Mouse (Mus musculus) liver, embryonic 14.5 days (tissue): ENCODE data around the gene Mlh3. TPM values are rescaled to one million over a fixed set of nuclear protein-coding genes. Genes with fewer than 3 reads are reported as not detected.

Experiments
- ATAC-seq: fragments of 200-750 bp; cut with Nextera tagmentation; 2 replicates; pipeline ENCODE4 v1.8.0; 2017; ENCODE audit warnings: moderate number of reproducible peaks, mild to moderate bottlenecking, moderate library complexity; ENCODE audit not compliant: insufficient read depth
- DNase-seq, 3 experiments: peaks; one replicate each; pipeline ENCODE4 v3.0.0-alpha.2; 2012 to 2013; ENCODE audit warnings: low read depth in 3 of 3, low spot score in 3 of 3
- H3K27ac ChIP-seq: fragments of 300-500 bp; sonication (generic); 2 replicates; pipeline ENCODE4 v1.5.1; 2014; ENCODE audit warnings: moderate library complexity, mild to moderate bottlenecking, control low read depth, inconsistent platforms
- H3K27me3 ChIP-seq: fragments of 300-500 bp; sonication (generic); 2 replicates; pipeline ENCODE4 v1.6.1; 2014; ENCODE audit warnings: mild to moderate bottlenecking, low read length, moderate library complexity; ENCODE audit not compliant: control insufficient read depth, insufficient read depth
- H3K36me3 ChIP-seq: fragments of 300-500 bp; sonication (generic); replicated peaks from 2 replicates; pipeline ENCODE4 v1.6.1; 2014; ENCODE audit warnings: low read depth; ENCODE audit not compliant: control insufficient read depth, insufficient read depth
- H3K4me1 ChIP-seq, 2 experiments: fragments of 200-500 bp in 1 of 2; fragments of 300-500 bp in 1 of 2; sonication (generic) in 1 of 2; replicated peaks; 2 replicates each; pipeline ENCODE4 v1.6.1; 2012 to 2014; ENCODE audit warnings: antibody characterized with exemption in 1 of 2, inconsistent platforms in 1 of 2, low read length in 1 of 2; ENCODE audit not compliant: control insufficient read depth in 2 of 2, insufficient read depth in 2 of 2
- H3K4me2 ChIP-seq: fragments of 300-500 bp; sonication (generic); 2 replicates; pipeline ENCODE4 v1.6.1; 2014; ENCODE audit warnings: low read depth, mild to moderate bottlenecking, control low read depth, moderate library complexity
- H3K4me3 ChIP-seq, 2 experiments: fragments of 200-500 bp in 1 of 2; fragments of 300-500 bp in 1 of 2; sonication (generic) in 1 of 2; 2 replicates each; pipeline ENCODE4 v1.5.1; 2012 to 2014; ENCODE audit warnings: low read depth in 2 of 2, low read length in 2 of 2, mild to moderate bottlenecking in 2 of 2, control low read depth in 1 of 2, inconsistent platforms in 1 of 2, moderate library complexity in 1 of 2; ENCODE audit not compliant: insufficient read depth in 1 of 2
- H3K9ac ChIP-seq: fragments of 300-500 bp; sonication (generic); replicated peaks from 2 replicates; pipeline ENCODE4 v1.6.1; 2014; ENCODE audit warnings: mild to moderate bottlenecking, control low read depth, moderate library complexity
- H3K9me3 ChIP-seq: fragments of 300-500 bp; sonication (generic); 2 replicates; pipeline ENCODE4 v1.6.1; 2016; ENCODE audit warnings: low read length, mixed read lengths; ENCODE audit not compliant: control insufficient read depth
- CTCF ChIP-seq: IDR thresholded peaks from 2 replicates; pipeline ENCODE4 v1.5.1; 2016; ENCODE audit warnings: antibody characterized with exemption, low read depth, control low read depth
- EP300 ChIP-seq: IDR thresholded peaks from 2 replicates; pipeline ENCODE4 v1.6.1; 2016; ENCODE audit warnings: antibody characterized with exemption, low read depth
- WGBS: fragments of 180-500 bp; shearing (Covaris S2); extraction: QIAGEN DNeasy Blood & Tissue Kit; methylation state at CpG from one replicate; pipeline ENCODE4 v1.1.7; 2014; ENCODE audit not compliant: insufficient replicate concordance; 5-methylcytosine and 5-hydroxymethylcytosine counted together
- polyA plus RNA-seq, 2 experiments: library from polyadenylated mRNA; depleted of rRNA in 1 of 2; stranded (reverse) in 1 of 2; unstranded in 1 of 2; fragments of >200 nt; fragmentation: Nextera tagmentation in 1 of 2; extraction: Ambion mirVana in 1 of 2; gene quantifications; 2 replicates each; pipeline versions ENCODE4 v1.2.1 to v1.2.3; 2012 to 2014

Gene Mlh3
- polyA plus RNA-seq, 2 experiments: 2.0 to 2.3 TPM

DNA sequence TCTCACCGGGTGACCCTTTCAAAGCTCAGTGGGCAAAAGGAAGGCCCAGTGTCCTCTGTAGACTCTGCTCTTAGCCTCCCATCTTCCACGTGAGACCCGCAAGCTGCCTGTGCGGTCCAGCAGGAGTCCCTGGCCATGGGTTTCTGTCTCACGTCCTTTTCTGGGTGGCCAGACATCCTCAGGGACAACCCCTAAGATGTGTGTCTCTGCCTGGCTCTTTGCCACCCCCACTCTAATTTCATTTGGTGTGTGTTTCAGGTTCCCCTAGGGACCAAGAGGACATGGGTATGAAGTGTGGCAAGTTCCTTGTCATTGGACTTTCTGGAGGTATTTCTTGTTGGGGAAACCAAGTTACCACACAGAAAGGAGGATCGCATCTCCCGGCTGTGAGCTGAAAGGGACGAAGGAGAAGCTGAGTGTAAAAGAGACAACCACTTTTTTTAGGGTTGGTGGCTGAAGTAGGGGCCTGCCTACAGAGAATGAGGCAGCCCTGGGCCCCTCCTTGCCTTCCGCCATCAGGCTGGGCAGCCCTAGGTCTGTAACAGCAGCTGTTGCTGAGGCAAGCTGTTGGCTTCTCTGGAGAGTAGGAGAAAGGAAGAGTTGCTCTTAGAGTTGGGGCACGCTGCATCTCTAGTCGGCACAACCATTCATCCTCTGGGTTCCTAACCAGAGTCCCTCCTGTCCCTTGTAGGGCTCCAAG is 76.3 kb downstream of the Mlh3 start:
- H3K9ac ChIP-seq: no peak overlapping the region
- 72% methylated on average over 11 of the region's 11 CpGs for WGBS
- no peak for TF ChIP-seq CTCF
- no peak for TF ChIP-seq EP300
- no peaks in the 10 kb centered on the region for H3K27me3 ChIP-seq
- DNase-seq: no peak
- no peak for ATAC-seq
- no peaks in the 10 kb centered on the region for H3K9me3 ChIP-seq
- H3K27ac ChIP-seq: no peak overlapping the region
- no peaks in the 10 kb centered on the region for H3K36me3 ChIP-seq
- H3K4me3 ChIP-seq: no peak overlapping the region
- H3K4me1 ChIP-seq: no peaks in the 10 kb centered on the region
- H3K4me2 ChIP-seq: no peak overlapping the region

DNA sequence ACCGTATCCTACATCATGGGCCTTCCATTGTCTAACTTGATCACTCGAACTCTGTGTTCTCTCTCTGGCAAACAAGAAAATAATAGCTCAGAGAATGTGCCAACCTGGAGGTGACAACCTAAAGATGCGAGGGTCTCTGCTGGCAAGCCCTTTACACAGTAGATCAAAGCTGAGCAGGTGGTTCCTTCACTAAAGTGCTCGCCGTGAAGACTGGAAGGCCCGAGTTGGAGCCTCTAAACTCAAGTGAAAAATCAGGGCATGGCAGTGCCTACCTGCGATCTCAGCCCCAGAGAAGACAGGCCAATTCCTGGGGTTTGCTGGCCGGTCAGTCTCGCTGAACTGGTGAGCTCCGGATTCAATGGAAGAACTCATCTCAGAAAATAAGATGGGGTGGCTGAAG is 77.3 kb downstream of the Mlh3 start:
- WGBS: 63% methylated on average over 10 of the region's 10 CpGs
- Histone ChIP-seq H3K9me3 (no peaks in the 10 kb centered on the region), H3K4me1 (no peaks in the 10 kb centered on the region), H3K36me3 (no peaks in the 10 kb centered on the region), H3K4me2 (no peak overlapping the region), H3K9ac (no peak overlapping the region), H3K27me3 (no peaks in the 10 kb centered on the region), H3K4me3 (no peak overlapping the region), H3K27ac (no peak overlapping the region)
- ATAC-seq: no peak
- TF ChIP-seq EP300: no peak
- TF ChIP-seq CTCF: no peak
- no peak for DNase-seq

DNA sequence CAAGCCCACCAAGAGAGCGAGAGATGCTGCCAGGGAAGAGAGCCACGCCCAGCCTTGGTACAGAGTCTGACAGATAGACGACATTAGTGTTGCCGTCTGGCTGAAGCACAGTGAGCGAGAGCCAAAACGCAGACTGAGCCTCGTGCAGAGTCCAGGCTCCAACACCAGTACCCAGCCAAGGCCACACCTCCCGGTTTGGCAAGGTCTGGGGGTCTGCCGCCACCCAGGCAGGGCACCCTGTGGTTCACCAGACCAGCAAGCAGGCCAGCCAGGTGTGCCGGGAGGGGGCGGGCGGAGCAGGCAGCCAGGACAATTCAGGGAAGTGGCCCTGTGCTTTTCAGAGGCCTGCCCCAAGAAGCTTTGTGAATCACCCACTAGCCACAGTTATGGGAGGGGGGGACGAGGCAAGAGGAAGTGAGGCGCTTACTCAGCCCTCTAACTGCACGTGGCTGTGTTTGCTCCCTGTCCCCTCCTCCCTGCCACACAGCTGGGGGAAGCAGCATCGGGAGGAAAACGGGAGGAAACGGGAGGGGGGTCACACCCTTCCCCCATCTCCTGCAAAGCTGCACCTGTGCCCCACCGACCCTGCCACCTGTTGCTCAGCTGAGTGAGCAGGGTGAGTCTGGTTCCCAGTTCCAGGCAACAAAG is 77.8 kb downstream of the Mlh3 start:
- no peaks in the 10 kb centered on the region for H3K9me3 ChIP-seq
- H3K9ac ChIP-seq: no peak overlapping the region
- ATAC-seq: no peak
- H3K27me3 ChIP-seq: no peaks in the 10 kb centered on the region
- no peaks in the 10 kb centered on the region for H3K4me1 ChIP-seq
- H3K4me3 ChIP-seq: no peak overlapping the region
- H3K36me3 ChIP-seq: no peaks in the 10 kb centered on the region
- no peak overlapping the region for H3K27ac ChIP-seq
- WGBS: 20% methylated on average over 19 of the region's 19 CpGs
- peak in 1 of 3 experiments; percentile 17 for DNase-seq
- no peak overlapping the region for H3K4me2 ChIP-seq
- no peak for TF ChIP-seq EP300
- TF ChIP-seq CTCF: no peak

DNA sequence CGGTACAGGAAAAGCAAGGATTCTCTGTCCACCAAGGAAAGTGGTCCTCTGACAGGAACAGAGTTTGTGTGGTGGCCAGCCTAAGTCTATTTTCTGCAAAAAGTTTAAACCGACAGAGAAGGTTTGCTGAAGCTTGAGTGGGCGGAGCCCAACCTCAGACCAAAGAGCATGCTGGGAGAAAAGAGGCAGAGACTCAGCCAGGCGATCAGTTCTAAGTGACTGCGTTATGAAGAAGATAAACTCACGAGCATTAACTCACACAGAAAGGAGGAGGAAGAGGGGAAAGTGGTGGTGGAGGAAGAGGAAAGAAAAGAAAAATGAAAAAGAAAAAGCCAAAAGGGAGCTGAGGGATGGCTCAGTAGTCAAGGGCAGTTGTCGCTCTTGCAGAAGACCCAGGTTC is 80.1 kb downstream of the Mlh3 start:
- no peak for TF ChIP-seq EP300
- Histone ChIP-seq H3K36me3 (no peaks in the 10 kb centered on the region), H3K4me1 (no peaks in the 10 kb centered on the region), H3K9me3 (no peaks in the 10 kb centered on the region), H3K27me3 (no peaks in the 10 kb centered on the region), H3K4me2 (no peak overlapping the region), H3K27ac (no peak overlapping the region), H3K9ac (no peak overlapping the region), H3K4me3 (no peak overlapping the region)
- DNase-seq (no peak), ATAC-seq (no peak)
- WGBS: 66% methylated on average over 7 of the region's 7 CpGs

DNA sequence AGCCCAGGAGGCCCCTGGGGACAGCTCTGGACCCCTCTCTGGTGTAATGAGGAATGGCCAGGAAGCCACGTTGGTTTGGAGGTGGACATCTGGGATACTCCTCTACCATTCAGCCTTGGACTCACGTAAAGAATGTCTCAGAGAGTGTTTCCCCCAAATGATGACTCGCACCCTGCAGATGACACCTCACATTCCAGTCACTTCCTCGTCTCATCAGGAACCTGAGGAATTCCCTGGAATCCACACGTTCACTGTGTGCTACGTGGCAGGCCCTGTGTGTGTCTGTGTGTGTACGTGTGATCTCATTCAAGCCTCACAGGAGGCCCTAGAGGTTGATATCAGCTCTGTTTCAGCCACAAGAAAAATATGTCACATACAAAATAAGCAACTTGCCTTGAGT is 84.0 kb downstream of the Mlh3 start:
- H3K27me3 ChIP-seq: peaks cover 4% of the 10 kb centered on the region
- H3K4me1 ChIP-seq: no peaks in the 10 kb centered on the region
- no peaks in the 10 kb centered on the region for H3K36me3 ChIP-seq
- no peak overlapping the region for H3K9ac ChIP-seq
- H3K4me2 ChIP-seq: no peak overlapping the region
- ATAC-seq: no peak
- H3K27ac ChIP-seq: no peak overlapping the region
- DNase-seq: no peak
- WGBS: 45% methylated on average over 7 of the region's 7 CpGs
- no peak overlapping the region for H3K4me3 ChIP-seq
- TF ChIP-seq EP300: no peak
- TF ChIP-seq CTCF: no peak
- H3K9me3 ChIP-seq: no peaks in the 10 kb centered on the region
